Mouse (Mus musculus): ENCODE measurements around the gene Purb.

GRCm38 (mm10) chr11:6489257-6489656, 13.5 kb upstream of the Purb start:
- TF ChIP-seq CTCF (IDR thresholded peaks at IDR 0.05; ENCODE audit: control insufficient read depth, insufficient read depth, insufficient read length) (no peak), USF1 (IDR thresholded peaks at IDR 0.05; ENCODE audit: low read depth) (no peak), MYOG (IDR thresholded peaks at IDR 0.05; ENCODE audit: control insufficient read depth, extremely low read depth, insufficient read length) (no peak), MAX (IDR thresholded peaks at IDR 0.05) (no peak), MYOD1 (IDR thresholded peaks at IDR 0.05; ENCODE audit: control insufficient read depth, insufficient read length, low read depth) (no peak)
